Mouse (Mus musculus) liver, postnatal 0 days (tissue): ENCODE measurements at regions not wholly inside any gene's neighbourhood (a gene's known extent, or its start where the extent isn't known, plus 50 kb on each side); places are given as distances from the start of the nearest gene placed in this dataset.
"Not testable (repeated sequence)": the region's sequence is repeated elsewhere in the genome, so short reads cannot be mapped to it uniquely, and the experiment has no call there.

ENCODE experiments used
- ATAC-seq: fragments of 200-750 bp; cut with Nextera tagmentation; 2 replicates; pipeline ENCODE4 v1.8.0; 2017; ENCODE audit warnings: mild to moderate bottlenecking, moderate library complexity
- DNase-seq: peaks from one replicate; pipeline ENCODE4 v3.0.0-alpha.2; 2016
- H3K27ac ChIP-seq: fragments of 300-500 bp; sonication (generic); 2 replicates; pipeline ENCODE4 v1.5.1; 2014; ENCODE audit warnings: antibody characterized with exemption, moderate library complexity, mild to moderate bottlenecking, low read depth
- H3K27me3 ChIP-seq: fragments of 300-500 bp; sonication (generic); 2 replicates; pipeline ENCODE4 v1.6.1; 2014; ENCODE audit warnings: low read length, control low read depth, mixed read lengths; ENCODE audit not compliant: insufficient read depth
- H3K36me3 ChIP-seq: fragments of 300-500 bp; sonication (generic); replicated peaks from 2 replicates; pipeline ENCODE4 v1.6.1; 2014; ENCODE audit warnings: mild to moderate bottlenecking, control low read depth, low read length, moderate library complexity, mixed read lengths; ENCODE audit not compliant: insufficient read depth
- H3K4me1 ChIP-seq: fragments of 300-500 bp; sonication (generic); 2 replicates; pipeline ENCODE4 v1.6.1; 2014; ENCODE audit warnings: antibody characterized with exemption, mild to moderate bottlenecking, control low read depth; ENCODE audit not compliant: insufficient read depth
- H3K4me2 ChIP-seq: fragments of 300-500 bp; sonication (generic); 2 replicates; pipeline ENCODE4 v1.6.1; 2014; ENCODE audit warnings: low read depth, mild to moderate bottlenecking, low read length, moderate library complexity, mixed read lengths
- H3K4me3 ChIP-seq: fragments of 300-500 bp; sonication (generic); 2 replicates; pipeline ENCODE4 v1.5.1; 2014; ENCODE audit warnings: low read depth, low read length
- H3K9ac ChIP-seq: fragments of 300-500 bp; sonication (generic); replicated peaks from 2 replicates; pipeline ENCODE4 v1.6.1; 2014; ENCODE audit warnings: mild to moderate bottlenecking, moderate library complexity
- H3K9me3 ChIP-seq: fragments of 300-500 bp; sonication (generic); 2 replicates; pipeline ENCODE4 v1.6.1; 2016; ENCODE audit warnings: mild to moderate bottlenecking, control low read depth, low read length, mixed read lengths
- CTCF ChIP-seq: sonication (generic); IDR thresholded peaks from 2 replicates; pipeline ENCODE4 v1.5.1; 2016; ENCODE audit warnings: antibody characterized with exemption, low read depth
- EP300 ChIP-seq: IDR thresholded peaks from 2 replicates; pipeline ENCODE4 v1.6.1; 2016; ENCODE audit warnings: antibody characterized with exemption, low read depth, mild to moderate bottlenecking
- WGBS: fragments of 180-500 bp; shearing (Covaris S2); extraction: QIAGEN DNeasy Blood & Tissue Kit; methylation state at CpG from one replicate; pipeline ENCODE4 v1.1.7; 2014; ENCODE audit not compliant: insufficient replicate concordance; 5-methylcytosine and 5-hydroxymethylcytosine counted together

GRCm38 (mm10) chr14:48791507-48791906, 117.9 kb upstream of the Otx2 start:
- Histone ChIP-seq H3K27ac (no peak overlapping the region), H3K9ac (no peak overlapping the region), H3K27me3 (no peaks in the 10 kb centered on the region), H3K4me3 (no peak overlapping the region), H3K4me2 (no peak overlapping the region), H3K4me1 (no peaks in the 10 kb centered on the region), H3K36me3 (no peaks in the 10 kb centered on the region), H3K9me3 (no peaks in the 10 kb centered on the region)
- DNase-seq (no peak), ATAC-seq (no peak)
- TF ChIP-seq EP300 (no peak), CTCF (no peak)
- WGBS: 74% methylated on average over 5 of the region's 5 CpGs

- Histone ChIP-seq H3K9ac (no peak overlapping the region), H3K27ac (no peak overlapping the region), H3K4me1 (no peaks in the 10 kb centered on the region), H3K4me3 (no peak overlapping the region), H3K36me3 (no peaks in the 10 kb centered on the region), H3K4me2 (no peak overlapping the region), H3K27me3 (no peaks in the 10 kb centered on the region), H3K9me3 (no peaks in the 10 kb centered on the region)
- ATAC-seq (no peak), DNase-seq (no peak)
- WGBS: 68% methylated on average over 1 of the region's 1 CpGs
- TF ChIP-seq CTCF (no peak), EP300 (no peak)
Observed at GRCm38 (mm10) chr14:48779327-48779726, 105.7 kb upstream of the Otx2 start.

- Histone ChIP-seq H3K4me1 (no peaks in the 10 kb centered on the region), H3K27ac (no peak overlapping the region), H3K27me3 (no peaks in the 10 kb centered on the region), H3K36me3 (no peaks in the 10 kb centered on the region), H3K9me3 (no peaks in the 10 kb centered on the region), H3K4me3 (no peak overlapping the region), H3K4me2 (no peak overlapping the region), H3K9ac (no peak overlapping the region)
- no peak for ATAC-seq
- no peak for DNase-seq
- TF ChIP-seq CTCF (no peak), EP300 (no peak)
- WGBS: 82% methylated on average over 9 of the region's 9 CpGs
Observed at GRCm38 (mm10) chr14:48770832-48771231, 97.2 kb upstream of the Otx2 start.

- no peaks in the 10 kb centered on the region for H3K27me3 ChIP-seq
Observed at GRCm38 (mm10) chr14:48762691-48763090, 89.1 kb upstream of the Otx2 start.

DNA sequence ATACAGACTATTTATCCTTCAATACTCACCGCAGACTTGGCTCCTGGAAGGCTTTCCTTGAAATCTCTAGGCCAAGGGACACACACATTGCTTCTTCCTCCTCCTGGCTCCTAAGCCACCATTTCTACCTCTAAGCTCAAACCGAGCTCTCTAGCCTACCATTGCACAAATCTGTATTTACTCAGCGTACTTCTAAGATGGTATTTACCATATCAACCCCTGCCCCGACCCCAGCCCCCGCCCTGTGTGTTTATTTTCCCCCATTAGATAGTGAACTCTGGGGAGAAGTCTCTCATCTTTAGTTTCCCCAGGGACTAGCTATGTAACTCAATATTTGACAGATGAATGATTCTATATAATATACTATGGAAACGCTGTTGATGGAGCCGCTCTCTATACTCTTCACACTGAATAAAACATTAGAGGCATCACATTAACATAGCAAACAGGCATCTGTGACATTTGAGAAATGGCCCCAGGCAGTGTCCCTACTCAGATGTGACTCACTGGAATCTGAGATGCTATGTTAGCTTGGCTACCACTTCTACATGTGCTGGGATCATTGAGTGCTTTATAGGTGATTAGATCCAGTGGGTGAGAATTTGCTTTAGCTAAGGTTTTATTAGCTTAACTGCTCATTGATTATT, 87.5 kb upstream of the Otx2 start:
- 59% methylated on average over 7 of the region's 7 CpGs for WGBS

More at GRCm38 (mm10) chr14:48762691-48763090, 89.1 kb upstream of the Otx2 start:
- H3K4me1 ChIP-seq: no peaks in the 10 kb centered on the region
- no peak overlapping the region for H3K27ac ChIP-seq
- DNase-seq (no peak), ATAC-seq (no peak)
- 71% methylated on average over 5 of the region's 5 CpGs for WGBS
- no peaks in the 10 kb centered on the region for H3K36me3 ChIP-seq
- no peak overlapping the region for H3K4me3 ChIP-seq
- TF ChIP-seq EP300 (no peak), CTCF (no peak)
- H3K9me3 ChIP-seq: no peaks in the 10 kb centered on the region
- no peak overlapping the region for H3K9ac ChIP-seq
- H3K4me2 ChIP-seq: no peak overlapping the region

DNA sequence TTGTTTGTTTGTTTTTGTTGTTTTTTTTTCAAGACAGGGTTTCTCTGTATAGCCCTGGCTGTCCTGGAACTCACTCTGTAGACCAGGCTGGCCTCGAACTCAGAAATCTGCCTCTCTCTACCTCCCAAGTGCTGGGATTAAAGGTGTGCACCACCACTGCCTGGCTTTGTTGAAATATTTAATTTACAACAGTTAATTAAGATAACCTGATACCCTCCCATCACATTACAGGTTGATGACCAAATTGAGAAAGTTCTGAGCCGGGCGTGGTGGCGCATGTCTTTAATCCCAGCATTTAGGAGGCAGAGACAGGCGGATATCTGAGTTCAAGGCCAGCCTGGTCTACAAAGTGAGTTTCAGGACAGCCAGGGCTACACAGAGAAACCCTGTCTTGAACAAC, 81.5 kb upstream of the Otx2 start:
- H3K4me3 ChIP-seq, H3K9me3 ChIP-seq, H3K36me3 ChIP-seq, H3K27me3 ChIP-seq, ATAC-seq, H3K9ac ChIP-seq, H3K4me2 ChIP-seq, H3K4me1 ChIP-seq, DNase-seq, H3K27ac ChIP-seq: not testable (repeated sequence)
- 87% methylated on average over 5 of the region's 5 CpGs for WGBS

More for the DNA sequence above, 87.5 kb upstream of the Otx2 start:
- Histone ChIP-seq H3K27ac (no peak overlapping the region), H3K27me3 (no peaks in the 10 kb centered on the region), H3K4me1 (no peaks in the 10 kb centered on the region), H3K4me3 (no peak overlapping the region), H3K9me3 (no peaks in the 10 kb centered on the region), H3K36me3 (no peaks in the 10 kb centered on the region), H3K9ac (no peak overlapping the region), H3K4me2 (no peak overlapping the region)
- no peak for DNase-seq
- ATAC-seq: no peak
- TF ChIP-seq EP300 (no peak), CTCF (no peak)
